12 mouse cellular contexts compared by ENCODE assay signal in genomic region chr4:83308914-83309313, GRCm38 (mm10). TPM values are rescaled to one million over a fixed set of nuclear protein-coding genes. Genes with fewer than 3 reads are reported as not detected.
DNase-seq lines count a peak whose midpoint lies in the region; ATAC-seq and TF ChIP-seq lines count a peak whose summit lies in the region.
"Had no signal": no experiment of that assay in that cellular context is flagged by ENCODE, and none has a peak within 500 bp of the region (broad histone marks: within the 10 kb centered on the region; RNA-seq: fewer than 3 reads in every experiment).

No protein-coding gene starts in this region.

- TF ChIP-seq CTCF in embryonic fibroblast, embryonic 13.5 days (IDR thresholded peaks at IDR 0.05; ENCODE audit: borderline replicate concordance, insufficient read depth, low read length) = no peak
- no peak for TF ChIP-seq CTCF in cerebellum, adult 2 months (IDR thresholded peaks at IDR 0.05; ENCODE audit: borderline replicate concordance, insufficient read depth, low read depth, low read length)

- no peak for DNase-seq in kidney, adult 11 months
- DNase-seq in Muller cell, postnatal 12 days (ENCODE audit: inconsistent ontology term) = peak; percentile 79
- DNase-seq in embryo, embryonic 11 days = no peak
- DNase-seq in cerebellum, adult 2 months = no peak
- DNase-seq: kidney, adult 9 months; layer of hippocampus, adult 9-11 months; left cerebral cortex, postnatal 4 days had no signal

- no peak for ATAC-seq in kidney, embryonic 16.5 days (ENCODE audit: low FRiP score, low TSS enrichment)
- ATAC-seq: forebrain, embryonic 14.5 days had no signal

- no peak for TF ChIP-seq POLR2A in embryonic fibroblast, embryonic 13.5 days (IDR thresholded peaks at IDR 0.05; ENCODE audit: low read depth, low read length)
- TF ChIP-seq POLR2A in myocyte (IDR thresholded peaks at IDR 0.05; ENCODE audit: insufficient read length, low read depth) = no peak
- no peak for TF ChIP-seq POLR2A in cerebellum, adult 2 months (IDR thresholded peaks at IDR 0.05; ENCODE audit: borderline replicate concordance, insufficient read depth, low read length)

- H3K4me1 ChIP-seq in kidney, embryonic 16.5 days (ENCODE audit: insufficient read depth, low read length) = peaks cover 31% of the 10 kb centered on the region
- H3K4me1 ChIP-seq in embryonic fibroblast, embryonic 13.5 days (ENCODE audit: control insufficient read depth, insufficient read depth, low read length) = peaks cover 22% of the 10 kb centered on the region
- no peaks in the 10 kb centered on the region for H3K4me1 ChIP-seq in cerebellum, adult 2 months (ENCODE audit: control insufficient read depth, insufficient read depth, low read length)

- 68% methylated on average over 3 of the region's 3 CpGs for WGBS in kidney, embryonic 16.5 days
- WGBS in cerebellum, adult 2 months = 85% methylated on average over 3 of the region's 3 CpGs

- peaks cover 91% of the 10 kb centered on the region for H3K79me2 ChIP-seq in myocyte (ENCODE audit: control insufficient read depth, insufficient read depth)

- H3K36me3 ChIP-seq in kidney, embryonic 16.5 days (ENCODE audit: insufficient read depth, low read length) = no peaks in the 10 kb centered on the region
- H3K36me3 ChIP-seq in myocyte (ENCODE audit: control insufficient read depth, insufficient read depth) = peaks cover 5% of the 10 kb centered on the region
- H3K36me3 ChIP-seq: G1E had no signal

- peak overlapping the region; percentile 13; the same call in 1 of the 2 replicates for H3K27ac ChIP-seq in kidney, embryonic 16.5 days (ENCODE audit: low read length)
- H3K27ac ChIP-seq in embryonic fibroblast, embryonic 13.5 days (ENCODE audit: insufficient read depth, low read length) = peak overlapping the region; percentile 82
- H3K27ac ChIP-seq in cerebellum, adult 2 months (ENCODE audit: insufficient read depth, low read length) = no peak overlapping the region

- H3K27me3 ChIP-seq in kidney, embryonic 16.5 days (ENCODE audit: insufficient read depth, low read length) = no peaks in the 10 kb centered on the region
- no peaks in the 10 kb centered on the region for H3K27me3 ChIP-seq in myocyte (ENCODE audit: control insufficient read depth, insufficient read depth, insufficient read length)
- H3K27me3 ChIP-seq in cerebellum, adult 2 months (ENCODE audit: control insufficient read depth, insufficient read depth, low read length) = no peaks in the 10 kb centered on the region

- no peak overlapping the region for H3ac ChIP-seq in myocyte (ENCODE audit: control insufficient read depth, insufficient read length)

- no peak overlapping the region for H3K4me3 ChIP-seq in kidney, embryonic 16.5 days (ENCODE audit: low read length)
- H3K4me3 ChIP-seq in embryonic fibroblast, embryonic 13.5 days (ENCODE audit: insufficient read depth, low read length) = no peak overlapping the region
- H3K4me3 ChIP-seq in myocyte = no peak overlapping the region
- H3K4me3 ChIP-seq in cerebellum, adult 2 months (replicated peaks; ENCODE audit: insufficient read depth, low read depth, low read length) = no peak overlapping the region

- no peak overlapping the region for H3K9ac ChIP-seq in kidney, embryonic 16.5 days (replicated peaks; ENCODE audit: low read length)

- peaks cover 3% of the 10 kb centered on the region; the same call in 1 of the 2 replicates for H3K9me3 ChIP-seq in kidney, embryonic 16.5 days (ENCODE audit: low read length)

- H3K4me2 ChIP-seq in kidney, embryonic 16.5 days (replicated peaks; ENCODE audit: low read depth, low read length) = no peak overlapping the region
- peak overlapping the region; percentile 85 for H3K4me2 ChIP-seq in myocyte (ENCODE audit: low read depth)

TF ChIP-seq in myocyte, 11 proteins besides CTCF, POLR2A, EP300 and RAD21:
- TF ChIP-seq CEBPB (IDR thresholded peaks at IDR 0.05; ENCODE audit: insufficient read depth, poor library complexity, severe bottlenecking) = peak; percentile 35; the same call in 1 of the 2 replicates
- TF ChIP-seq POLR2AphosphoS2 (IDR thresholded peaks at IDR 0.05; ENCODE audit: insufficient read length, low read depth) = no peak
- TF ChIP-seq USF1 (IDR thresholded peaks at IDR 0.05; ENCODE audit: low read depth) = peak; percentile 7

RNA-seq across cellular contexts. Expression of gene Ttc39b, which starts 15.1 kb away (rescaled TPM):
- polyA plus RNA-seq in kidney, embryonic 16.5 days (2015; fragmentation: Nextera tagmentation; extraction: Ambion mirVana) = 2.6 and 3.2 TPM in 2 replicates
- 34.6 and 39.5 TPM in 2 replicates for polyA plus RNA-seq in embryonic fibroblast, embryonic 13.5 days (2011; ENCODE audit: insufficient read length, low read depth, missing spikeins)
- polyA plus RNA-seq in myocyte (2012; fragmentation: generic; extraction: Trizol) = 19.3 TPM
- 23.7 and 24.3 TPM in 2 replicates for polyA plus RNA-seq in cerebellum, adult 2 months (2012; rRNA removed)
- polyA plus RNA-seq: G1E had no signal
